Mouse (Mus musculus) right cerebral cortex, postnatal 4 days (tissue): ENCODE results near the gene Aifm1.
A peak's percentile ranks its signal among the peaks of the same experiment; 100 is the strongest.

Experiments used
- DNase-seq: peaks from one replicate; pipeline ENCODE4 v3.0.0-alpha.2; 2022

The Aifm1 gene

GRCm38 (mm10) chrX:48513166-48513807 lies at the start of gene Aifm1:
TSS of gene Aifm1 (minus strand) at chrX:48513563.
- DNase-seq = peak; percentile 78

- DNase-seq = peak; percentile 82
These were observed 18.8 kb upstream of the Aifm1 start for GRCm38 (mm10) chrX:48532175-48532574.

DNA sequence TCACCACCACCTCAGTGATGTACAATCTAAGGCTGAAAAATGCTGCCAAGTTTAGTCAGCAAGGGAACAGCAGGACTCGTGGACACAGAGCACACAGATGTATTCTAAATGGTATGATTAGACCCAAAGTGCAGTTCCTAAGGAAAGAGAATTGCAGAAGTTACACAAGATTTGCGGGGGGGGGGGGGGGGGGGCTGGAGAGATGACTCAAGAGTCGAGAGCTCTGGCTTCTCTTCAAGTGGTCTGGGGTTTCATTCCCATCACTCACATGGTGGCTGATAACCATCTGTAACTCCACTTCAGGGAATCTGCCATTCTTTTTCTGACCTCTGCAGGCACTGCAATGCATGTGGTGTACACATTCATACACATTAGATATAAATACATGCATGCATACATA lies 13.1 kb upstream of the Aifm1 start:
- no peak for DNase-seq

- DNase-seq = no peak
These were observed 12.5 kb upstream of the Aifm1 start for GRCm38 (mm10) chrX:48525866-48526265.

GRCm38 (mm10) chrX:48525332-48525731 lies 12.0 kb upstream of the Aifm1 start:
- DNase-seq = no peak

DNA sequence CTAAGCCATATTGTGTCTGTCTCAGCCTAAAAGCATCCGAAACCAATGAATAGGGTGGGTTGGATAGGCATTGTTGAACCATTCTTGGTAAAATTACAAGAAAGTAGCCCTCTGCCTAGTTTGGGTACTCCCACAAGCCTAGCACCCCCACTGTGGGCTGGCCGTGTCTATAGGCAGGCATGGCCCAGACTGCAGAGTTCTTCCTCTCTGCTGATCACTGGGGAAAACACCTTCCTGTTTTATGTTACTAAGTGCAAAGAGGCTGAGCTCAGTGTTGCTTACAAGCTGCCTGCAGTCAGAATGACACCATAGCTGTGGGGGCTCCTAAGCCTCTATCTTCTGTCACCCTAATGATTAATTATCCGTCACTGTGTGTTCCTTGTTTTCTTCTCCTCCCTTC lies 10.1 kb upstream of the Aifm1 start:
- no peak for DNase-seq

DNA sequence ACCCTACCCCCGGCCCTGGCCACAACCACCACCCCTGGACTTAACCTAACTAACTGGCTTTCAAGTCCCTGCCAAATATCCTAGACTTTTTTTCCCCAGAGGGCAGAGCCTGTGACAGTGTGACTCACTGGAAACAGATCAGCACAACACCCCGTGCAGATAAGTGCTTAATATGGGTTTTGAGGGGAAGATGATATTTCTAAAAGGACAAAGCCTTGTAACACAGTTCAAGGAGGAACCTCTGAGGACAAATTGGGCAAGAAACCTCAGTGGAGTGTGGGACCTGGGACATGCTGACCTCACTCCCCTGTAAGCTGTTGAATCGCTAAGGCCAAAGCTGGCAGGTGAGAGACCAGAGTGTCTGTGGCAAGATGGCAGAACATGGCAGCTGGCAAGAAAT lies 8.3 kb upstream of the Aifm1 start:
- no peak for DNase-seq

GRCm38 (mm10) chrX:48519549-48520085 lies 6.3 kb upstream of the Aifm1 start:
- peak; percentile 8 for DNase-seq

GRCm38 (mm10) chrX:48518808-48519548 lies 5.6 kb upstream of the Aifm1 start, which contains the start of gene Rab33a:
TSS of gene Rab33a (plus strand) at chrX:48519285.
- peak; percentile 55 for DNase-seq

- peak; percentile 63 for DNase-seq
These were observed 4.9 kb upstream of the Aifm1 start for GRCm38 (mm10) chrX:48518211-48518807.

- no peak for DNase-seq
These were observed 461 bp upstream of the Aifm1 start for GRCm38 (mm10) chrX:48513824-48514223.

- DNase-seq = no peak
These were observed 19.6 kb downstream of the Aifm1 start for GRCm38 (mm10) chrX:48493763-48494162.

- DNase-seq = no peak
These were observed 31.7 kb downstream of the Aifm1 start for GRCm38 (mm10) chrX:48481687-48482086.

- no peak for DNase-seq
These were observed 32.3 kb downstream of the Aifm1 start for GRCm38 (mm10) chrX:48481095-48481494.

DNA sequence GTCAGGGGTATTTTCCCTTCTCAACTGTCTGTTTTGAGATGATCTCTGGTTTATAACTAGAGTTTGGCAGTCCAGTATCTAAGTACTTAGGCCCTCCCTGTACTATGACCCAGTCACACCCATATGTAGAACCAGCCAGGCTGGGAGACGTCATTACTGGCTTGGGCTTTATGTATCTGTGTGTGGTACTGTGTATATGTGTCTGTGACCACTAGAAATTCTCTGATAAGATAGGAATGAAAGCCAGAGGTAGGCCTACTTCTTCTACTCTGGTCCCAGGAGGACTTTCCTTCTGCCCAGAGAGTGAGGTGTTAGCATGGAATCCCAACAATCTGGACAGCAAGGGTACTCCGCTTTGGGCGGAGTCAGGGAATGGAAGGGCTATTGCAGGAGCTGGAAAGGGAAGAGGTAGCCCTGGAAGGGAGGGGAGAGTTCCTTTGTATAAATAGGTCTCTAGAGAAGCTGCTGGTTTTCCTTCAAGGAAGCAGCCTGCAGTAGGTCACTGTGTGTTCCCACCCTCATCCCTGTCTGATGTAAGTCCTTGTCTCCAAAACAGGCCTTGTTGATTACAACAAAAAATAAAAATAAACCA lies 45.9 kb downstream of the Aifm1 start:
- DNase-seq = no peak

GRCm38 (mm10) chrX:48466174-48466573 lies 47.2 kb downstream of the Aifm1 start:
- DNase-seq = no peak

- DNase-seq = no peak
These were observed 48.9 kb downstream of the Aifm1 start for GRCm38 (mm10) chrX:48464436-48464835.

GRCm38 (mm10) chrX:48463636-48464035 lies 49.7 kb downstream of the Aifm1 start:
- DNase-seq = no peak

DNA sequence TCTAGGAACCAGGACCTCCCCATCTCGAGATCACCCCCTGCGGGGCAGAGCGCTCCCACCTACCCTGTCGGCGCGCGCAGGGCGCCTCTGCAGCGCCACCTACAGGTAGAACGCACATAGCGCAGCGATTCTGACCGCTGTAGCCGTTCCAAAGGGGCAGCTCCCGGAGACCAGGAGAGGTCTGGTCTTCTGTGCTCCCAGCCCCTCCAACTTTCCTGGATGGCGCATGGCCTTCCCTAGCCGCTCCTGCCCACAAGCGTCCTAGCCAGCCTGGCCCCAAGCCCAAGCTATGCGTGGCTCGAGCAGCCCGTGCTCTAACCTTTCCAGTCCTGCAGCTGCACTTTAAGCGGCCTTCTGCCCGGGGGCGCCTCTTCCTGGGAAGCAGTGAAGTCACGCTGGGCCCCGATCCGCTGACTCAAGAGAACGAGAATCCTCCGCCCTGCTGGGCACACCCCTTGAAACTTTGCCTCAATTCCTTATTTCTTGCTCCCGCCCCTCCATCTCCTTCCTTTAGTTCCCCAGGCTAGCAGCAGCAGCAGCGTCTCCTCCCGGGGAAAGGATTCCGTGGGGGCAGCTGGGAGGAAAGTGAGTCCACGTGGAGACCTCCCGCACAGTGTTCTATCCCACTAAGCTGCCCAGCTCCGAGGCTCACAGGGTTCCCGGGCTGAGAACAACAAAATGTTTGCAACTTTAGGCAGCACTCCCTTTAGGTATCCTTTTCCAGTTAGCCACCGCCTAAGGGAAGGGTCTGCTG lies 50.4 kb downstream of the Aifm1 start, which contains the start of gene Elf4:
Gene Elf4 (minus strand): TSS at position 379 of the 754 bp plus-strand sequence.
- peak; percentile 62 for DNase-seq

DNA sequence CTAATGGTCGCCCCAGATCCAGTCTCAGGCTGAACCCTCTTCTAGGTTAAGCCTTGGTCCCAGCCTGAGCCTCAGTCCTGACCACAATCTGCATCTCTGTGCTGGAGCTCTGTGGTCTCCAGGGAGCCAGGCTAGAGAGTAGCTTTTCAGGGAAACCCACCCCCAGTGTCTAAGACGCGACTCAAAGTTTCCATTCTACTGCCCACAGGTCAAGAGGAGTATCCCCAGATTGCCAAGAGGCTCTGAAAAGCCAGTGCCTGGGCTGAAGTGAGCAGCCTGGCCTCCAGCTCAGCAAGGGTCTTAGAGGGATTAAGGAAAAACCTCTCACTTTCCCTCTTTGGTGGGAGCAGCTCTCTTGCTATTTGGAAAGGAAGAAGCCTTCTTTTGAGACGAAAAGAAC lies 51.1 kb downstream of the Aifm1 start:
- DNase-seq = no peak

DNA sequence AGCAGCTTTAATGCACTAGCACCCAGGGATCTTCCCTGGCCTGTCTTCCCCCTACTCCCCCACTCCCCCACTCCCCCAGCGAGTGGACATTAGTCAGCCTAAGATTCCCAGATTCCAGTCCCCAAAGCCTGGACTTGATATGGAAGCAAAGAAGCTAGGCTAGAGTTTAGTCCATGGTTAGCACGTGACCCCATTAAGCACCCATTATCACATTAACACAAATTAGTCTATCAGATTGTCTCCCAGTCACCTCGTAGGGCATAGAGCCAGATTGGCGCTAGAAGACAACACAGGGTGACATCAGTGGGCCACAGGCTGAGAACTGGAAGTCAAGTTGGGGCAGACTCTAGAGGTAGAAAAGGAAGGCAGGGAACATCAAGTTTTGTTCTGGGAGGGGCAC lies 52.4 kb downstream of the Aifm1 start:
- DNase-seq = no peak

- DNase-seq = no peak
These were observed 52.9 kb downstream of the Aifm1 start for GRCm38 (mm10) chrX:48460496-48460895.

DNA sequence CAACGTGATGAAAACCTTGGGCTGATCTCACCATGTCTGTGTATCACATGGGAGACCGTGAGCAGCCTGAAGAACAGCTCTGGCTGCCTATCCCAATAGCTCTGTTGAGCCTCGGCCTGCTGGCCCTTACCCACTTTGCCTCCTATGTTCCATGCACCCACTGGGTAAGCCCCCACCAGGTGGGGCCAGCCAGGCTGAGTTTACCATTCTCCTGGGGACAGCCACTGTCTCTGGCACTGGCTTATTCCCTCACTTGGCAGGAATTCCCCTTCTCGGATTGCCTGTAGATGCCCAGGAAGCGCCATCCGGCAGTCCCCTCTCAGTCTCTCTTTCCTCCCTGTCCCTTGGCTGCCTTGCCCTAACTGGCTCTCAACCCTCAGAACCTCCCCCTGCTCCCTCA lies 56.4 kb downstream of the Aifm1 start:
- no peak for DNase-seq
